Mouse (Mus musculus) intestine, embryonic 16.5 days (tissue): ENCODE results near the gene Rplp2. TPM values are rescaled to one million over a fixed set of nuclear protein-coding genes. Genes with fewer than 3 reads are reported as not detected.

Source experiments
- ATAC-seq: fragments of 200-750 bp; cut with Nextera tagmentation; 2 replicates; pipeline ENCODE4 v1.8.0; 2017; ENCODE audit warnings: moderate TSS enrichment, moderate library complexity
- H3K27ac ChIP-seq: fragments of 300-500 bp; sonication (generic); 2 replicates; pipeline ENCODE4 v1.5.1; 2014; ENCODE audit warnings: mild to moderate bottlenecking, low read length
- H3K27me3 ChIP-seq: fragments of 300-500 bp; sonication (generic); replicated peaks from 2 replicates; pipeline ENCODE4 v1.6.1; 2014; ENCODE audit warnings: low read length, control low read depth, mixed read lengths; ENCODE audit not compliant: control insufficient read depth, insufficient read depth
- H3K36me3 ChIP-seq: fragments of 300-500 bp; sonication (generic); 2 replicates; pipeline ENCODE4 v1.6.1; 2014; ENCODE audit warnings: low read length, control low read depth; ENCODE audit not compliant: control insufficient read depth, insufficient read depth
- H3K4me1 ChIP-seq: fragments of 300-500 bp; sonication (generic); 2 replicates; pipeline ENCODE4 v1.6.1; 2014; ENCODE audit warnings: low read length, control low read depth, mixed read lengths; ENCODE audit not compliant: control insufficient read depth, insufficient read depth
- H3K4me2 ChIP-seq: fragments of 300-500 bp; sonication (generic); 2 replicates; pipeline ENCODE4 v1.6.1; 2014; ENCODE audit warnings: low read depth, low read length, control low read depth
- H3K4me3 ChIP-seq: fragments of 300-500 bp; sonication (generic); 2 replicates; pipeline ENCODE4 v1.5.1; 2014; ENCODE audit warnings: mild to moderate bottlenecking, low read length
- H3K9ac ChIP-seq: fragments of 300-500 bp; sonication (generic); 2 replicates; pipeline ENCODE4 v1.6.1; 2014; ENCODE audit warnings: low read depth, low read length
- H3K9me3 ChIP-seq: fragments of 300-500 bp; sonication (generic); 2 replicates; pipeline ENCODE4 v1.6.1; 2016; ENCODE audit warnings: low read length, control low read depth; ENCODE audit not compliant: control insufficient read depth
- WGBS: fragments of 180-500 bp; shearing (Covaris S2); extraction: QIAGEN DNeasy Blood & Tissue Kit; methylation state at CpG from one replicate; pipeline ENCODE4 v1.1.7; 2014; 5-methylcytosine and 5-hydroxymethylcytosine counted together
- polyA plus RNA-seq: library from polyadenylated mRNA; unstranded; fragments of >200 nt; fragmentation: Nextera tagmentation; extraction: Ambion mirVana; gene quantifications from 2 replicates; pipeline ENCODE4 v1.2.1, GENCODE M21; 2015

Gene Rplp2
- polyA plus RNA-seq, 1 experiment from 2014 or later, result 1,258 TPM

DNA sequence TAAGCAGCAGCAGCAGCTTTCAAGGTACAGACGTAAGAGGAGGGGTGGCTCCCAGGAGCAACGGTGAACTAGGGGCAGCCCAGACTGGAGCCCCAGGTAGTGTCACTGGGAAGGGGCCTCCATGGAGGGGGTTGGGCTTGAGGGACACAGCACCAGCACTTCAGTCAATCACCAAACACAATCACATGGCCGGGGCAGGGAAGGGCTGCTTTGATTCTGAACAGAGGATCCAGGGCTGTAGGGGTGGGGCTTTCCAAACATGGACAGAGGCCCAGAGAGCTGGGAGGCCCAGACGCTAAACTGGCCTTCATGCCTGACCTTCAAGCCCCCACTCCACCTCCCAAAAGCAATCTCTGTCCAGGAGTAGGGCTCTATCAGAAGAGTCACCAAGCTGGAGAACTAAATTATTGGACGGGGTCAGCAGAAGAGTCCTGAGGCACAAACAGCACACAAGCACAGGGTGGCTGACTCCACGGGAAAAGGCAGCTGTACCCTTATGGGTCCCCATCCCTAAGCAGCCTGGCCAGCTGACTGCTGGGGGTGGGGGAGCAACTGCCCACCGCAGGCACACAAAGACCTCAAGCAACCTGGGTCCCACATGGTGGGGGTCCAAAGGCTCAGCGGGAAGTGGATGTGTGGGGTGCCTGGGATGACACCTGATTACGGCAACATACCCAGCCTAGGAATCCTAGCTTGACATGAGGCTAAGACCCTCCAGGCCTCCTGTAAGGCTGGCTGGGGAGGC lies 17.2 kb upstream of the Rplp2 start:
- Histone ChIP-seq H3K4me3 (no peak overlapping the region), H3K4me1 (peaks cover 24% of the 10 kb centered on the region), H3K27ac (no peak overlapping the region), H3K27me3 (no peaks in the 10 kb centered on the region), H3K9me3 (no peaks in the 10 kb centered on the region), H3K9ac (0 out of 2 replicates have a peak overlapping the region, but pooled peaks have one; percentile 14), H3K4me2 (no peak overlapping the region), H3K36me3 (peaks cover 21% of the 10 kb centered on the region)
- 59% methylated on average over 9 of the region's 9 CpGs for WGBS
- ATAC-seq, result no peak

DNA sequence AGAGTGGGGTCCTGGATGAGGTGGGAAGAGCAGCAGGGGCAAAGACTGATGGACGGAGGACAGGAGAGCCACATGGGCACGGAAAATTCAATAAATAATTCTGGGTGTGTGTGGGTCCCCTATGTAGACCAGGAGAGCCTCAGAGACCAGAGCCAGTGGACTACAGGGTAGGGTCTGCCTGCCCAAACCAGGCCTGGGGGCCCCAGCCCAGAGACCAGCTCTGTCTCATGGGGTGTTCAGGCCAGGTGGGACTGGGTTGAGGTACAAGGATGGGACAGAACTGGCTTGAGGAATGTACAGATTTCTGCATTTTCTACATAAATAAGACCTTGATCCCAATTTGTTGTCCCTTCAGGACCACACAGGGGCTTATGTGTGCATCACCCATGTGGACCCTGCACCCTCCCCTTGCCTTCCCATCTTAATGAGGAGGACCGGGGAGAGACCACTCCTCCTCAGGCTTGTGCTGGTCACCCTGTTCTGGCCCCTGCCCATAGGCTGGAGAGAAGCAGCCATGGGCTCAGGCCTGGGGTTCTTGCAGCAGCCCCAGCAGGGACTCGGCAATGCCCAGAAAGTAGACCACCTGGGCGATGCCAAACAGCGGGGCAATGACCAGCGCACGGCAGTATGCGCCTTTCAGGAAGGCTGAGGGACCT lies 16.5 kb upstream of the Rplp2 start:
- Histone ChIP-seq H3K4me3 (no peak overlapping the region), H3K9ac (0 out of 2 replicates have a peak overlapping the region, but pooled peaks have one; percentile 14), H3K36me3 (peaks cover 21% of the 10 kb centered on the region), H3K4me2 (no peak overlapping the region), H3K4me1 (peaks cover 31% of the 10 kb centered on the region), H3K27ac (no peak overlapping the region), H3K27me3 (no peaks in the 10 kb centered on the region), H3K9me3 (no peaks in the 10 kb centered on the region)
- WGBS, result 95% methylated on average over 9 of the region's 9 CpGs
- ATAC-seq, result no peak

DNA sequence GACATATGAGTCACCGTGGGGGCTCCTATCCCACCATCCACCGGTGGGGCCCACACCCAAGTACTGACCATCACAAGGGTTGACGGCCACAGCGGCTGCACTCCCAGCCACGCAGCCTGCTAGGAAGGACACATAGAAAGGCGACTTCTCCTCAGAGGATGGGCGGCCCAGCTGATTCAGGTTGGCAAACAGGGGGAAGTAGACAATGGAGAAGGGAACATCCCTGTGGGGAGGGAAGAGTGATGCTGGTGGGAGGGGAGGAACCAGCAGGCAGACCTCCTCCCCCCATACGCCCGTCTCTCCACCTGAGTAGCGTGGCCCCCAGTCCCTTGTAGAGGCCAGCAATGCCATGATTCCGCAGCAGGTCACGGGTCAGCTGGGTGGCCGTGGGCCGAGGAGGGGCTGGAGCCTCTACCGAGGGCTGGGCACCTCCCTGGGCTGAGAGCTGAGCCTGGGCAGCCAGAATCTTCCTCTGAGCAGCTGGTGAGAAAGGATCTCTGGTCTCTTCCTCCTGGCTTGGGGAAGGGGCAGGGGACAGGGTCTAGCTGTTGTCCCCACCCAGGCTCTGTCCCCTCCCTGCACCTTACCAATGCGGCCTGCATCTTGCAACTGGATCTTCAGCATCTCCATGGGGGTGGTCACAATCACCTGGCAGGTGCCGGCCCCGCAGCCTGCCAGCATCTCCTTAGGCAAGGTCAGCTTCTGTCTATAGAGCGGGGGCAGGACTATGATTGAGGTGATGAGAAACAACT lies 15.6 kb upstream of the Rplp2 start:
- no peak for ATAC-seq
- H3K27me3 ChIP-seq, result no peaks in the 10 kb centered on the region
- peaks cover 21% of the 10 kb centered on the region for H3K36me3 ChIP-seq
- H3K4me1 ChIP-seq, result peaks cover 39% of the 10 kb centered on the region
- H3K9me3 ChIP-seq, result no peaks in the 10 kb centered on the region
- H3K4me2 ChIP-seq, result no peak overlapping the region
- no peak overlapping the region for H3K4me3 ChIP-seq
- 94% methylated on average over 19 of the region's 19 CpGs for WGBS
- no peak overlapping the region for H3K27ac ChIP-seq
- H3K9ac ChIP-seq, result no peak overlapping the region

DNA sequence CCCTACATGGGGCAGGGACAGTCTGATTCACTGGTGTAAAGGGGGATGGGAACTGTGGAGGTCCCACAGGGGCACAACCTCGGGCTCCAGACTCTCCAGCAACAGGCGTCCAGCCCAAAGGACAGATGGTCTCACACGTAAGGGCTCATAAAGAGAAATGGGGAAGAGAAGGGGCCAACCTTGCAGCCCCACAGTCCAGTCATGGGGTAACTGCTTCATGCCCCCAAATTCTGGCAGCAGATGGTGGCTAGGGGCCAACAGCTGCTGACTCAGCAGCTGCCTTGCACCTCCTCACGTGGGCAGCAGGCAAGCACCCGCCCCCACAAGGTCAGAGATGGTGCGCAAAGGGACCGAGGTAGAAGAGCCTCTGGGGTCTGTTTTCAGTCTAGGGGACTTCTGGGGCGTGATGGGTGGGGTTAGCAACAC lies 15.0 kb upstream of the Rplp2 start:
- WGBS, result 83% methylated on average over 8 of the region's 8 CpGs
- Histone ChIP-seq H3K9ac (peak overlapping the region; percentile 14; the same call in 1 of the 2 replicates), H3K4me3 (no peak overlapping the region), H3K9me3 (no peaks in the 10 kb centered on the region), H3K27ac (no peak overlapping the region), H3K4me1 (peaks cover 42% of the 10 kb centered on the region), H3K36me3 (peaks cover 21% of the 10 kb centered on the region), H3K27me3 (no peaks in the 10 kb centered on the region), H3K4me2 (no peak overlapping the region)
- no peak for ATAC-seq

DNA sequence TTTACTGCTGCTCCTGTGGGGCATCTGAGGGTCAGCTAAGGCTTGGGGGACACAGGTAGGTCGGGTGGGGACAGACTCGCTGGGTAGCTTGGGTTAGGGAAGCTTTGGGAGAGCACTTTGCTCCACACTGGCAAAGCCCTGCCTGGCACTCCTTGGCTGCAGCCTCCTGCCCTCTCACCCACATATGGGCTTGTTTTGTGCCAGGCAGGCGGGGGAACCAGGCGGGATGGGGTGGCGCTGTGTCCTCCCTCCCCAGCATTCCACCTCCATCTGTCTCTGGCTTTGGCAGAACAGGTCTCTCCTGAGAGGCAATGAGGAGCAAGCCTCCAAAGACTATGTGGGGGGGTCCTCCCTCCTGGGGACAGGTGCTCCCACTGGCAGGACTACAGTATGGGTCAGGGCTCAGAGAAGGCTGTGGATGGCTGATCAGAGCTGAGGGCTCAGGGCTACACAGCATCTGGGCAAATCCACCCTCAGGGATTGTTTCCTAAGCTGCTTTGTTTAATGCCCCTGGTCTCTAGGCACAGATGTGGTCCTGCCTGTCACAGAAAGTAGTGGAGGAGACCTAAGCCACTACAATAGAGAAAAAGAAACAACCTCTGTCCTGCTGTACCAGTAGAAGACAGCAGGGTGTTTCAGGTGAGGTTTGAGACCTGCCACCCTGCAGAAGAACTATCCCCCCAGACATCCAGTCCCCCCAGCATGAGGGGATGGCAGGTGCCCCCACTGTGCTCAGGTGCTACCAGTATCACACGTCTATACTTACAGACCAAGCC lies 14.2 kb upstream of the Rplp2 start:
- Histone ChIP-seq H3K9me3 (no peaks in the 10 kb centered on the region), H3K27ac (no peak overlapping the region), H3K9ac (no peak overlapping the region), H3K4me3 (no peak overlapping the region), H3K4me1 (peaks cover 42% of the 10 kb centered on the region), H3K36me3 (peaks cover 21% of the 10 kb centered on the region), H3K4me2 (no peak overlapping the region), H3K27me3 (no peaks in the 10 kb centered on the region)
- ATAC-seq, result no peak
- 86% methylated on average over 6 of the region's 6 CpGs for WGBS

DNA sequence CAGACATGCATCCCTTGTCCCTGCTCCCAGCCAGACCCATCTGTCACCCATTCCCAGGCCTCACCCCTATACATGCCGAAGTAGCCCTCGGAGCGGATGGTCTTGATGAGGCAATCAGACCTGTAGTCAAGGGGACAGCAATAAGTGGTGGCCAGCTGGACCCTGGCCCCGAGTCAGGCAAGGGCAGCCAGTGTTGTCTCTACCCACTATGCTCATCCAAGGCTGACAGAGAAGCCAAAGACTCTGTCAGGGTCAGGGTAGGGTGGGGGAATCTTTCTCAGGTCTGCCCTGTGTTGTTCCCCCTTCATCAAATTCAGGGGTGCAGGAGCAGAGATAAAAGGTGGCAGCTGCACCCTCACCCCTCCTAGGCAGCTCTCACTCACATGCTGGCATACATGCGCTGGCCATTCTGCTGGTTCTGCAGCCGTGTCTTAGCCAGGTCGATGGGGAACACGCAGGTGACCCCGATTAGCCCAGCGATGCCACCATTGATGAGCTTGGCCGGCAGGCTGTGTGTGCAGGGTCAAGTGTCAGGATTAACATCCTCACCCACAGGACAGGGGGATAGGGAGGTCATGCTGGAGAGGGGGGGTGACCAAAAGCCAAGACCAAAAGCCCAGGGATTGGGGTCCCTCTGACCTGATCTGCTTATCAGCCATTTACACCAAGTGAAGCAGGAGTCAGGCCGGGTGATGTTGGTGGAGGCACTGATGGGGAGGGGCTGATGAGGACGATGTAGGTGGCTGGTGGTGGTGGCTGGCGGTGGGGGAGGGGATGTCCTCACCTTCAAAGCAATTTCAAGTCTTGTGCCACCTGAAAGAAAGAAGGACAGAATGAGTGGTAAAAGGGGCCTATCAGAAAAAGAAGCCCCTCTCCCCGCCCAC lies 13.4 kb upstream of the Rplp2 start:
- ATAC-seq, result no peak
- no peaks in the 10 kb centered on the region for H3K27me3 ChIP-seq
- no peak overlapping the region for H3K27ac ChIP-seq
- peaks cover 26% of the 10 kb centered on the region for H3K36me3 ChIP-seq
- peak overlapping the region; percentile 85 for H3K4me2 ChIP-seq
- WGBS, result 74% methylated on average over 15 of the region's 15 CpGs
- peaks cover 42% of the 10 kb centered on the region for H3K4me1 ChIP-seq
- H3K4me3 ChIP-seq, result peak overlapping the region; percentile 53
- no peaks in the 10 kb centered on the region for H3K9me3 ChIP-seq
- H3K9ac ChIP-seq, result peak overlapping the region; percentile 66

DNA sequence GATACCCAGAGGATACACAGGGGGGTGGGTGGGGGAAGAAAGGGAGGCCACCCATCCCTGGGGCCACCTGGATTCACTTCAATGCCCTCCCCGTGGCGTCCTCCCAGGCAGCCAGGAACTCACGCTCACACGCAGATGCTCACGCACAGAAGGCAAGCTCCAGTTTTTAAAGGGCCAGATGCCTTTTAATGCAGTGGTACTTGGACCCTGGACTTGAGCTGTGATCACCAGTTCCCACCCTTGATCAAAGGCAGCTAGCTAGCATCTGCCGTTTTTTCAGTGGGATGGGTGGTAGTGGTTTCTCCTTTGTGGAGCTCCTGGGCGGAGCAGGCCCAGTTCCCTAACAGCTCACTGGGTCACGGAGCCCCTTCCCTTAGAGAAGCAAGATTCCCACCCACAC lies 12.7 kb upstream of the Rplp2 start:
- Histone ChIP-seq H3K4me3 (peak overlapping the region; percentile 53), H3K36me3 (peaks cover 26% of the 10 kb centered on the region), H3K9me3 (no peaks in the 10 kb centered on the region), H3K27me3 (no peaks in the 10 kb centered on the region), H3K9ac (peak overlapping the region; percentile 66), H3K4me1 (peaks cover 40% of the 10 kb centered on the region), H3K4me2 (peak overlapping the region; percentile 85), H3K27ac (peak overlapping the region; percentile 5)
- WGBS, result 19% methylated on average over 8 of the region's 8 CpGs
- no peak for ATAC-seq

DNA sequence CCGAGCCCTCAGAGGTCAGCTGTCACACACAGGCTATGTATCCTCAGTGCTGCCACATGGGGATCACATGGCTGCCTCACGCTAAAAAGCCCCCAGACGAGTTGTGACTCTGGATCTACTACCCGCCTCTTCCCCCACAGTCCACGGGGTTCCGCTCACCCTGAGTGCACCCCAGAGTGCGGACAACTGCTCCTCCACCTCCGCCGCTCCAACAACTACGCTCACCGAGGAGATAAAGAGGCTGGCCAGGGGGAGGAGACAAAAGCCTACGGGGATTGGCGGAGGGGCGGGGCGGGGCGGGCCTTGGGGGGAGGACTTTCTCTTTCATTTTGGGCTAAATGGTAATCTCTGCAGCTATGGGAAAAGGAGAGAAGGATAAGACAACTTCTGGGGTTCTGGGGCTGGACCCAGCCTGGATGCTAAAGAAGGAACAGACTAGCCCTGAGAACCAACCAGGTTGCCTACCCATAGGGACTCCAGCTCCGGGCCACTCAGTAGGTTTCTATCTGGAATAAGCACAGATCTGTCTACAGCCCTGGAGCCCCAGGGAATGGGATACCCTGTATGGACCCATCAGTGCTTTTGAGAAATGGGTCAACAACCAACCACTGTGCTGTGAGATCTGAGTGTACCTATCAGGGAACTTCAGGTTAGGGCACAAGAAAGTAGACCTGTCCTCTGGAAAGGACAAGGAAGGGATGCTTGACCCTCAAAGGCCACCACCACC lies 11.9 kb upstream of the Rplp2 start:
- Histone ChIP-seq H3K9me3 (no peaks in the 10 kb centered on the region), H3K4me2 (peak overlapping the region; percentile 85), H3K27me3 (no peaks in the 10 kb centered on the region), H3K9ac (peak overlapping the region; percentile 66), H3K4me3 (peak overlapping the region; percentile 53), H3K36me3 (peaks cover 25% of the 10 kb centered on the region), H3K27ac (peak overlapping the region; percentile 48), H3K4me1 (peaks cover 33% of the 10 kb centered on the region)
- WGBS, result 6% methylated on average over 17 of the region's 17 CpGs
- ATAC-seq, result peak; percentile 41
